Mouse (Mus musculus): ENCODE measurements around the gene Gpc2. TPM values are rescaled to one million over a fixed set of nuclear protein-coding genes. Genes with fewer than 3 reads are reported as not detected.
A peak's percentile ranks its signal among the peaks of the same experiment; 100 is the strongest.

Gene Gpc2
- polyA plus RNA-seq (2012; ENCODE audit: insufficient read depth, low replicate concordance), result 2.6 and 3.1 TPM in 2 replicates

DNA sequence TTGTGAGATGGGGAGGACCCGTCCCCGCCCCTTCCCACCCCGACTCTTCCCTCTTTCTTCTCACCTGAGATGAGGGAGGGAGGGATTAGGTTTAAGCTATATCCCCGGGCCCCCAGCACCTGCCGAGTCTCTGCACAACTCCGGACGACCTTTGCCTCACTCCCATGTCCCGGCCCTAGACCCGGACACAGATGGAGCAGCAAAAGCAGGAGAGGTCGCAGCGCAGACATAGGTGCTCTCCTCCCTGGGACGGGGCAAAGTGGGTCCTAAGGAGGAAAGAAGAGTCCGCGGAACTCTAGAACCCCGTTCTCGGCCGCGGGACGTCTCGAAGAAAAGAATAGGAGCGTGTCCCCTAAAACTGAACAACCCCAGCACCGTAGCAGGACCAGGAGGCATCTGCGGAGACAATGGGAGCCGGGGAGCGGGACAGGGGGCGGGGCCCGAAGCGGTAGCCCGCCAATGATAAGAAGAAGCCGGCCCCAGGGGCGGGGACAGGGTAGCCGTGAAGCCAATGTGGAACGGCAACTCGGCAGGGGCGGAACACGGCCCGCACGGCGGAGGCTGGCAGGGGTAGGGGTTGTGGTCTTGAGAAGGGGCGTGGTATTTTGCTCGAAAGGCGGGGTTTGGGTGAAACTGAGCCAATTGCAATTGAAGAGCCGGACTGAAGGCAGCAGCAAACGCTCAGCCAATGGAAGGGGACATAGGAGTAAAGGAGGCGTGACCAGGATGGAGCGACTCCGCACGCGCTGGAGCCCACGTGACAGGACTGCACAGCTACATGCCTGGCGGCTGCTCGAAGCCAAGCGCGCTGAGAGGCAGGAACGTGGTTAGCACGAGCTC lies at the start of gene Gpc2, which contains the start of the genes Gm43720 and Stag3:
Gene Gpc2 (minus strand): TSS at position 421 of the 840 bp plus-strand sequence.
Gene Gm43720 (minus strand): TSS at position 374 of the 840 bp plus-strand sequence.
Gene Stag3 (plus strand): TSS at position 656 of the 840 bp plus-strand sequence.
- Histone ChIP-seq H3K9me3 (peaks cover 10% of the 10 kb centered on the region), H3K36me3 (replicated peaks; ENCODE audit: low read length) (no peaks in the 10 kb centered on the region), H3K4me1 (peaks cover 66% of the 10 kb centered on the region), H3K27me3 (replicated peaks) (peaks cover 32% of the 10 kb centered on the region), H3K4me3 (replicated peaks) (peak within 1 kb of the TSS; percentile 92)
- no peak for TF ChIP-seq GATA1 (IDR thresholded peaks at IDR 0.05; ENCODE audit: borderline replicate concordance, low read length)
- no peak for TF ChIP-seq FLI1 (IDR thresholded peaks at IDR 0.05; ENCODE audit: low read length)

DNA sequence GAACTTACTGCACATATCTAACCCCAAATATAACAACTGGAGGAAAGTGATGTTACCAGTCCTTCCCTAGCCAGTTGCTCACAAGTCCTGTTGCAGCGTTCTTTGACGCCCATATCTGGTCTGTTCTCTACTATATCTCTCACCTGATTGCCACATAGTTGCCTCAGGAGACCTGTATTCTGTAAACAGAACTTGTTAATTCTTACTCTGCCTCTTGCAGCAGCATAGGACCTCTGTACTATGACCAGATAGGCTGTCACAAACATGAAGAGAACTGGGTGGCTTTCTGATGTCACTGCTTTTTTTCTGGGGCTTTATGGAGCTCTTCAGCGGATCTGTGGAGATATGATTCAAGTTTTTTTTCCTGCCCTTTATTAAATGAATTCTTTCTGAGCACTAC lies 33.0 kb upstream of the Gpc2 start:
- peaks cover 1% of the 10 kb centered on the region for H3K9me3 ChIP-seq
- H3K27me3 ChIP-seq (replicated peaks), result no peaks in the 10 kb centered on the region
- TF ChIP-seq GATA1 (IDR thresholded peaks at IDR 0.05; ENCODE audit: borderline replicate concordance, low read length) (no peak), FLI1 (IDR thresholded peaks at IDR 0.05; ENCODE audit: low read length) (no peak)
- H3K36me3 ChIP-seq (replicated peaks; ENCODE audit: low read length), result no peaks in the 10 kb centered on the region
- no peak overlapping the region for H3K4me3 ChIP-seq (replicated peaks)
- H3K4me1 ChIP-seq, result no peaks in the 10 kb centered on the region

DNA sequence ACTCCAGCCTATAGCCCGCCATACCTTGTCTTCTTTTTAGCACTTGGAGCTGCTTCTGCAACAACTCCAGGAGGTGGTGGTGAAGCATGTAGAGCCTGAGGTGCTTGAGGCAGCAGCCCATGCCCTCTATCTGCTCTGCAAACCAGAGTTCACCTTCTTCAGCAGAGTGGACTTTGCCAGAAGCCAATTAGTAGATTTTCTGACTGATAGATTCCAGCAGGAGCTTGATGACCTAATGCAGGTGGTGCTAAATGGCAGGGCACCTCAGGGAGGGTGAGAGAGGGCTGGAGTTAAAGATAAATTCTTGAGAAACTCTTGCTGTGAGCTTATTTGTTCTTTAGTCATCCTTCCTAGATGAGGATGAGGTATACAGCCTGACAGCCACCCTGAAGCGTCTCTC lies 19.8 kb upstream of the Gpc2 start:
- peaks cover 2% of the 10 kb centered on the region for H3K36me3 ChIP-seq (replicated peaks; ENCODE audit: low read length)
- no peak for TF ChIP-seq FLI1 (IDR thresholded peaks at IDR 0.05; ENCODE audit: low read length)
- TF ChIP-seq GATA1 (IDR thresholded peaks at IDR 0.05; ENCODE audit: borderline replicate concordance, low read length), result no peak
- no peak overlapping the region for H3K4me3 ChIP-seq (replicated peaks)
- peaks cover 11% of the 10 kb centered on the region for H3K4me1 ChIP-seq
- no peaks in the 10 kb centered on the region for H3K9me3 ChIP-seq
- H3K27me3 ChIP-seq (replicated peaks), result no peaks in the 10 kb centered on the region

DNA sequence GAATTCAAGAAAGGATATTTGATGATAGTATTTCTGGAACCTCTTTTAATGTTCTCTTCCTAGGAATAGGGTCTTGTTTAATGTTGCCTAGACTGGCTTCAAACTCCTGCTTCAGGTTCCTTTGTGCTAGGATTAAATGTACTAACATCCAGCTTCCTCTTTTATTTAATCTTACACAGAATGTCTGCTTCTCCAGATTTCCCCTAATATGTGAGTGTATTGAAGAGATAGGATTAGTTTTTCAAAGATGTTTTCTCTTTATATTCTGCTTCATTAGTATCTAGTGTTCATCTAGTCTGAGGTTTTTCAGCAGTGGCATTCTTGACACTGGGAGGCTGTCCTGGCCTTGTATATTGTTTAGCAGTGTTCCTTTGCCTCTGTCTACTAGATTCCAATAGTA lies 14.4 kb upstream of the Gpc2 start:
- TF ChIP-seq GATA1 (IDR thresholded peaks at IDR 0.05; ENCODE audit: borderline replicate concordance, low read length) (no peak), FLI1 (IDR thresholded peaks at IDR 0.05; ENCODE audit: low read length) (no peak)
- H3K9me3 ChIP-seq, result no peaks in the 10 kb centered on the region
- H3K27me3 ChIP-seq (replicated peaks), result no peaks in the 10 kb centered on the region
- H3K4me3 ChIP-seq (replicated peaks), result no peak overlapping the region
- no peaks in the 10 kb centered on the region for H3K4me1 ChIP-seq
- no peaks in the 10 kb centered on the region for H3K36me3 ChIP-seq (replicated peaks; ENCODE audit: low read length)

DNA sequence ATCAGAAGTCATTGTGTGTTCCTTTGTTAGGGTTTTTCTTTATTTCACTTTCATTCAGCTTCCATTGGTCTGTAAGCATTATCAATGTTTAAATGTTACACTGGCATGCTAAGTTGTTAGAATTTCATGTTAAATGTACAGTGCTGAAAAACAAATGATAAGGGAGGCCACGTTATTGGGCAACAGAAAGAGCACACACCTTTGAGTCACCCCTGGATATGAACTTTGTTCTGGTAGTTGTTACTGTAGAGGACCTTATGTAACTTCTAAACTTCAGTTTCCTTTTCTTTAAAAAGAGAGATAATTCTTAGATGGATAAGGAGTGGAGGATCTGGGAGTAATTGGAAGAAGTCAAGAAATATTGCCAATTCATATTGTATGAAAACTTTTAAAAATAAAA lies 11.8 kb upstream of the Gpc2 start:
- Histone ChIP-seq H3K4me3 (replicated peaks) (no peak overlapping the region), H3K27me3 (replicated peaks) (no peaks in the 10 kb centered on the region), H3K9me3 (peaks cover 3% of the 10 kb centered on the region)

DNA sequence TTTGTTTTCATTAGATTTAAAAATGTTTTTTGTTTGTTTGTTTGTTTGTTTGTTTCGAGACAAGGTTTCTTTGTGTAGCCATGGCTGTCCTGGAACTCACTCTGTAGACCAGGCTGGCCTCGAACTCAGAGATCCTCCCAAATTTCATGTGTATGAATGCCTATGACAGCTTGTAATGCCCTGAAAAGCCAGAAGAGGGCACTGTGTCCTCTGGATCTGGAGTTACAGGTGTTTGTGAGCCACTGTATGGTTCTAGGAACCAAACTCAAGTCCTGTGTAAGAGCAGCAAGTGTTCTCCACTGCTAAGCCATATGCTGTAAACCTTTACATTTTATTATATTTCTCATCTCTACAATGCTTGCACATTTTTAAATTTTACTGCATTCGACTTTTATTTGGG lies 8.1 kb upstream of the Gpc2 start:
- H3K9me3 ChIP-seq, result peaks cover 3% of the 10 kb centered on the region
- H3K4me1 ChIP-seq, result no peaks in the 10 kb centered on the region; the same call in 1 of the 2 replicates
- no peaks in the 10 kb centered on the region for H3K36me3 ChIP-seq (replicated peaks; ENCODE audit: low read length)
- TF ChIP-seq FLI1 (IDR thresholded peaks at IDR 0.05; ENCODE audit: low read length) (no peak), GATA1 (IDR thresholded peaks at IDR 0.05; ENCODE audit: borderline replicate concordance, low read length) (no peak)
- no peak overlapping the region for H3K4me3 ChIP-seq (replicated peaks)
- H3K27me3 ChIP-seq (replicated peaks), result no peaks in the 10 kb centered on the region

More for the DNA sequence above, 11.8 kb upstream of the Gpc2 start:
- Histone ChIP-seq H3K4me1 (no peaks in the 10 kb centered on the region), H3K36me3 (replicated peaks; ENCODE audit: low read length) (no peaks in the 10 kb centered on the region)
- TF ChIP-seq GATA1 (IDR thresholded peaks at IDR 0.05; ENCODE audit: borderline replicate concordance, low read length) (no peak), FLI1 (IDR thresholded peaks at IDR 0.05; ENCODE audit: low read length) (no peak)

DNA sequence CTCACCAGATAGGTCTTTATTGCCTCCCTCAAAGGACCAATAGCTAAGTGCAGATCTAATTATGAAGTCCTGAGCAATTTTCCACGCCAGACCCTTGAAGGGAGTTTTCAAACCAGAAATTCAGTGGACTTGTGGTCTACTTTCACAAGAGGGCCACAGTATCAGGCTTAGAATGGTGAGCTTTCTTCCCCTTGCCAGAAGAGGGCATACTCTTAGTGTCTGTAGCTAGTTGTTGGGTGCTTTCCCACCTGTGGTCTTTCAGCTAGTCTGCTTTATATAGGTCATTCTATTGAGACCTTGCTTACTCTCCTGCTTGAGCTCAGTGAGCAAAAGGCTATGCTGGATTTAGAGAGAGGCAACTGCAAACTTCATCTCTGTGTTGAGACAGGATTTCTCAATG lies 3.7 kb upstream of the Gpc2 start:
- peaks cover 28% of the 10 kb centered on the region for H3K4me1 ChIP-seq
- no peak for TF ChIP-seq GATA1 (IDR thresholded peaks at IDR 0.05; ENCODE audit: borderline replicate concordance, low read length)
- no peak for TF ChIP-seq FLI1 (IDR thresholded peaks at IDR 0.05; ENCODE audit: low read length)
- no peak overlapping the region for H3K4me3 ChIP-seq (replicated peaks)
- peaks cover 13% of the 10 kb centered on the region for H3K9me3 ChIP-seq
- H3K27me3 ChIP-seq (replicated peaks), result peaks cover 25% of the 10 kb centered on the region
- no peaks in the 10 kb centered on the region for H3K36me3 ChIP-seq (replicated peaks; ENCODE audit: low read length)

DNA sequence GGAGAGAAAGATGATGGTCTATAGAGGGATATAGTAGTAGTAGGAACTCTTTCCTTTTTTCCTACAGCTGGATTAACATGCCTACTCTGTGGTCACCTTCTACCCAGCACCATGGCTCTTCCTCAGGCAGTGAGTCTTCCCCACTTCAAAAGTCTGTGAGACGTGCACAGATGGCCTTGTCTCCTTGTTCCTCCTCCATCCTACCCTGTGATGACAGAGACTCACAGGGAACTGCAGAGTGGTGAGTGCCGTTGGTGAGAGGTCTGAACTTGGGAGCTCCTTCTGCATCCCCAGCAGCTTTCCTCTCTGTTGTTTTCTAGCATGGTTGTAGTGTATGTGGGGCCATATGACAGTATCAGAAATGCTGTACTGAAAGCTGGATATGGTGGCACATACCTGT lies 2.0 kb upstream of the Gpc2 start:
- H3K36me3 ChIP-seq (replicated peaks; ENCODE audit: low read length), result no peaks in the 10 kb centered on the region
- no peak for TF ChIP-seq GATA1 (IDR thresholded peaks at IDR 0.05; ENCODE audit: borderline replicate concordance, low read length)
- TF ChIP-seq FLI1 (IDR thresholded peaks at IDR 0.05; ENCODE audit: low read length), result no peak
- H3K27me3 ChIP-seq (replicated peaks), result peaks cover 27% of the 10 kb centered on the region
- H3K4me1 ChIP-seq, result peaks cover 46% of the 10 kb centered on the region
- no peak overlapping the region for H3K4me3 ChIP-seq (replicated peaks)
- peaks cover 10% of the 10 kb centered on the region for H3K9me3 ChIP-seq

DNA sequence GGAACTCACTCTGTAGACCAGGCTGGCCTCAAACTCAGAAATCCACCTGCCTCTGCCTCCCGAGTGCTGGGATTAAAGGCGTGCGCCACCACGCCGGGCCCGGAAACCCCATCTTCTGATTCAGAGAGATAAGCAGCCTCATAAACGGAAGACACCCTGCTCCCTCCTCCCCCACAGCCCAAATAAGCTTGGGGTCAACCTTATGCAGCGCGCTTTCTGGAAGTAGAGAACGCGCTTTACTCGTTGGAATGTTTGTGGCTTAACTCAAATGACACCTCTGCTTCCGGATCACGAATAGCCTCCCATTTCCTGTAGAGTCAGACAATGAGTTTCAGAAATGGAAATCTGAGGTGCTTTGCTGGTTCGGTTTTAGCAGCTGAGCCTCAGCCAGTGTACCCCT lies 1.0 kb upstream of the Gpc2 start:
- peaks cover 55% of the 10 kb centered on the region for H3K4me1 ChIP-seq
- H3K9me3 ChIP-seq, result peaks cover 10% of the 10 kb centered on the region
- TF ChIP-seq GATA1 (IDR thresholded peaks at IDR 0.05; ENCODE audit: borderline replicate concordance, low read length) (no peak), FLI1 (IDR thresholded peaks at IDR 0.05; ENCODE audit: low read length) (no peak)
- H3K27me3 ChIP-seq (replicated peaks), result peaks cover 27% of the 10 kb centered on the region
- no peaks in the 10 kb centered on the region for H3K36me3 ChIP-seq (replicated peaks; ENCODE audit: low read length)
- peak overlapping the region; percentile 47 for H3K4me3 ChIP-seq (replicated peaks)

DNA sequence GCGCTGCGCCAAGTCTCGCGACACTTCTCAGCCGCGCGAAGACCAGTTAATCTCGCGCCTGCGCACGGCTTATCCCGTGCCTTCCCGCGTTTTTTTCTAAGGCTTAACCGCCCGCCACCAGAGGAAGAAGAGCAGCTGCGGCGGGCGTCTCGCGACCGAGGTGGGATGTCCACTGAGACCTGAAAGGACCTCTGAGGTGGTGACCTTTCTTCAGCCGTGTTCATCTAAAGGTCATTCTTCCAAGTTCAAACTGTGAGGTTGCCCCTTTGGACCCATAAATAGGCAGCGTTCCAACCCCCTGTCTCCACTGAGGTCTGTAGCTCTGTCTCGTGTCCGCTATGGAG lies 592 bp upstream of the Gpc2 start:
- Histone ChIP-seq H3K36me3 (replicated peaks; ENCODE audit: low read length) (no peaks in the 10 kb centered on the region), H3K27me3 (replicated peaks) (peaks cover 31% of the 10 kb centered on the region), H3K9me3 (peaks cover 10% of the 10 kb centered on the region), H3K4me3 (replicated peaks) (peak overlapping the region; percentile 92), H3K4me1 (peaks cover 60% of the 10 kb centered on the region)
- TF ChIP-seq GATA1 (IDR thresholded peaks at IDR 0.05; ENCODE audit: borderline replicate concordance, low read length), result no peak
- no peak for TF ChIP-seq FLI1 (IDR thresholded peaks at IDR 0.05; ENCODE audit: low read length)
